Mouse (Mus musculus) heart, adult 2 months (tissue): Measurements from ENCODE around the gene Olfr248.

ENCODE experiments used
- EP300 ChIP-seq: fragments of 200-500 bp; IDR thresholded peaks from 2 replicates; pipeline ENCODE4 v1.6.1; 2011; ENCODE audit warnings: low read depth, low read length, control low read depth; ENCODE audit not compliant: insufficient read depth
- POLR2A ChIP-seq: fragments of 200-500 bp; IDR thresholded peaks from 2 replicates; pipeline ENCODE4 v1.6.1; 2011; ENCODE audit warnings: mild to moderate bottlenecking, low read depth, low read length, control low read depth; ENCODE audit not compliant: insufficient read depth

DNA sequence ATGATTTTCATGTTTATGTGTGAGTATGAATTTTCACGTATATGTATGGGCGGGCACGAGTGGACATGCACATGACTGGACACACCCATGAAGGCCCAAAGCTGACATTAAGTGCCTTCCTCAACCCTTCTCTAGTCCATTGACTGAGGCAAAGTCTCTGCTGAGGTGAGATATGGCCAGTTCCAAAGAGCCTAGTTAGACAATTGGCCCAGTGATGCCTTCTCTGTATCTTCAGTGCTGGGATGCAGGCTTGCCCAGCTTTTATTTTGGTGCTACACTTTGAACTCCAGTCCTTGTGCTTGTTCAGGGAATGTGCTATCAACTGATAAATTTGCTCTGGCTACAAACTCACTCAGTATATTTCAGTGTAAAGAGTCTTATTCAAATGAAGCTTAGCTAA lies 17.0 kb upstream of the Olfr248 start:
- TF ChIP-seq EP300: no peak
- TF ChIP-seq POLR2A: no peak
